Comparison of ENCODE assay signal across 7 mouse cellular contexts in genomic region chr12:108892989-108893714, GRCm38 (mm10). TPM values are rescaled to one million over a fixed set of nuclear protein-coding genes. Genes with fewer than 3 reads are reported as not detected.
DNase-seq lines count a peak whose midpoint lies in the region; ATAC-seq and TF ChIP-seq lines count a peak whose summit lies in the region.

TSS of gene Wdr25 (plus strand) at chr12:108893631.

- H3K4me1 ChIP-seq in G1E (ENCODE audit: insufficient read depth, low read depth, low read length), result peaks cover 57% of the 10 kb centered on the region
- H3K4me1 ChIP-seq in forebrain, embryonic 16.5 days (replicated peaks; ENCODE audit: control insufficient read depth, insufficient read depth, low read length), result peaks cover 19% of the 10 kb centered on the region
- peaks cover 11% of the 10 kb centered on the region; the same call in 1 of the 2 replicates for H3K4me1 ChIP-seq in intestine, embryonic 16.5 days (ENCODE audit: control insufficient read depth, insufficient read depth, low read length)

- H3K4me2 ChIP-seq in forebrain, embryonic 16.5 days (ENCODE audit: low read length), result peak within 1 kb of the TSS; percentile 96
- peak within 1 kb of the TSS; percentile 93 for H3K4me2 ChIP-seq in intestine, embryonic 16.5 days (ENCODE audit: low read depth, low read length)

- H3K27ac ChIP-seq in forebrain, embryonic 16.5 days (ENCODE audit: low read length), result no peak within 1 kb of the TSS
- H3K27ac ChIP-seq in intestine, embryonic 16.5 days (ENCODE audit: low read length), result no peak within 1 kb of the TSS

- 21% methylated on average over 12 of the region's 12 CpGs for WGBS in forebrain, embryonic 16.5 days
- WGBS in intestine, embryonic 16.5 days, result 19% methylated on average over 12 of the region's 12 CpGs

- ATAC-seq in G1E (ENCODE audit: extremely low read depth, insufficient number of reproducible peaks, low FRiP score, poor library complexity, severe bottlenecking), result peak; percentile 5; the same call in 1 of the 2 replicates
- ATAC-seq in forebrain, embryonic 16.5 days, result no peak
- ATAC-seq in intestine, embryonic 16.5 days, result no peak

- no peak for TF ChIP-seq CTCF in G1E (IDR thresholded peaks at IDR 0.05; ENCODE audit: low read depth, low read length)

- DNase-seq in CD4-positive helper T cell, adult 2 months (ENCODE audit: low read depth, low spot score), result peak; percentile 63
- peak; percentile 48 for DNase-seq in G1E (ENCODE audit: low spot score)
- peak; percentile 52 for DNase-seq in lung, postnatal 25 days (ENCODE audit: low spot score)
- no peak for DNase-seq in ovary, postnatal 10 days (ENCODE audit: low spot score)
- DNase-seq in ovary, postnatal 14 days (ENCODE audit: low spot score), result no peak

- peak within 1 kb of the TSS; percentile 79 for H3K4me3 ChIP-seq in G1E (ENCODE audit: low read depth, low read length)
- H3K4me3 ChIP-seq in forebrain, embryonic 16.5 days (replicated peaks; ENCODE audit: low read length), result peak within 1 kb of the TSS; percentile 76
- peak within 1 kb of the TSS; percentile 86 for H3K4me3 ChIP-seq in intestine, embryonic 16.5 days (ENCODE audit: low read length)

- H3K36me3 ChIP-seq in G1E (replicated peaks), result peaks cover 56% of the 10 kb centered on the region
- no peaks in the 10 kb centered on the region for H3K36me3 ChIP-seq in forebrain, embryonic 16.5 days (ENCODE audit: control insufficient read depth, insufficient read depth)
- peaks cover 2% of the 10 kb centered on the region; the same call in 1 of the 2 replicates for H3K36me3 ChIP-seq in intestine, embryonic 16.5 days (ENCODE audit: control insufficient read depth, insufficient read depth, low read length)

- no peaks in the 10 kb centered on the region for H3K27me3 ChIP-seq in G1E (ENCODE audit: insufficient read depth, low read length)
- H3K27me3 ChIP-seq in forebrain, embryonic 16.5 days (replicated peaks; ENCODE audit: control insufficient read depth, insufficient read depth, low read length), result no peaks in the 10 kb centered on the region
- no peaks in the 10 kb centered on the region for H3K27me3 ChIP-seq in intestine, embryonic 16.5 days (replicated peaks; ENCODE audit: control insufficient read depth, insufficient read depth, low read length)

- H3K9me3 ChIP-seq in G1E (replicated peaks), result no peaks in the 10 kb centered on the region
- no peaks in the 10 kb centered on the region for H3K9me3 ChIP-seq in forebrain, embryonic 16.5 days (ENCODE audit: control insufficient read depth, low read length)
- H3K9me3 ChIP-seq in intestine, embryonic 16.5 days (ENCODE audit: control insufficient read depth, low read length), result no peaks in the 10 kb centered on the region

- H3K9ac ChIP-seq in forebrain, embryonic 16.5 days (replicated peaks; ENCODE audit: low read depth, low read length), result peak within 1 kb of the TSS; percentile 71
- H3K9ac ChIP-seq in intestine, embryonic 16.5 days (ENCODE audit: low read depth, low read length), result peak within 1 kb of the TSS; percentile 85

RNA-seq across cellular contexts. Expression of gene Wdr25, which starts in this region (rescaled TPM):
- total RNA-seq in G1E (2014; fragmentation: Nextera tagmentation), result 7.0 and 17.3 TPM in 2 replicates
- total RNA-seq in G1E (2017), result 5.1 and 10.1 TPM in 2 replicates
- 7.9 and 8.3 TPM in 2 replicates for polyA plus RNA-seq in G1E (2012)
- polyA plus RNA-seq in forebrain, embryonic 16.5 days (2015; fragmentation: Nextera tagmentation; extraction: Ambion mirVana), result 8.6 and 9.1 TPM in 2 replicates
- 6.9 TPM in 2 replicates for polyA plus RNA-seq in intestine, embryonic 16.5 days (2015; fragmentation: Nextera tagmentation; extraction: Ambion mirVana)

Comparison
In these comparisons a context has a peak if more than half of its experiments do, and no peak if none do; other contexts are left out.
1. DNase-seq: peak in CD4-positive helper T cell, adult 2 months (single experiment), G1E (single experiment) and lung, postnatal 25 days (single experiment); none in ovary, postnatal 10 days (single experiment) and ovary, postnatal 14 days (single experiment).
2. Peak in every context shown above with its lines, with median percentiles within 50 percentile points of each other: H3K4me3 ChIP-seq.